9 mouse cellular contexts compared by ENCODE assay signal in genomic region chr11:7062566-7062965, GRCm38 (mm10). TPM values are rescaled to one million over a fixed set of nuclear protein-coding genes. Genes with fewer than 3 reads are reported as not detected.
DNase-seq lines count a peak whose midpoint lies in the region; ATAC-seq lines count a peak whose summit lies in the region.
"Had no signal": no experiment of that assay in that cellular context is flagged by ENCODE, and none has a peak within 500 bp of the region (broad histone marks: within the 10 kb centered on the region; RNA-seq: fewer than 3 reads in every experiment).

No protein-coding gene starts in this region.

- peaks cover 12% of the 10 kb centered on the region for H3K4me1 ChIP-seq in kidney, embryonic 16.5 days (ENCODE audit: insufficient read depth, low read length)
- H3K4me1 ChIP-seq in embryonic facial prominence, embryonic 11.5 days (ENCODE audit: control insufficient read depth, insufficient read depth, low read length) = no peaks in the 10 kb centered on the region; the same call in 1 of the 2 replicates
- H3K4me1 ChIP-seq in hindbrain, embryonic 11.5 days (replicated peaks; ENCODE audit: control insufficient read depth, insufficient read depth, low read length) = peaks cover 6% of the 10 kb centered on the region
- H3K4me1 ChIP-seq in midbrain, embryonic 16.5 days (ENCODE audit: control insufficient read depth, insufficient read depth, low read length) = peaks cover 24% of the 10 kb centered on the region

- no peak; the same call in 1 of the 2 replicates for ATAC-seq in kidney, embryonic 16.5 days (ENCODE audit: low FRiP score, low TSS enrichment)
- ATAC-seq in embryonic facial prominence, embryonic 11.5 days (replicated peaks; ENCODE audit: insufficient number of reproducible peaks, low FRiP score, low TSS enrichment, low read depth) = no peak
- no peak; the same call in 1 of the 2 replicates for ATAC-seq in hindbrain, embryonic 11.5 days (ENCODE audit: low FRiP score)
- ATAC-seq in midbrain, embryonic 16.5 days = no peak; the same call in 1 of the 2 replicates

- no peak overlapping the region for H3K27ac ChIP-seq in kidney, embryonic 16.5 days (ENCODE audit: low read length)
- no peak overlapping the region for H3K27ac ChIP-seq in embryonic facial prominence, embryonic 11.5 days (replicated peaks; ENCODE audit: low read depth, low read length)
- H3K27ac ChIP-seq in hindbrain, embryonic 11.5 days (ENCODE audit: low read depth, low read length) = no peak overlapping the region
- H3K27ac ChIP-seq in midbrain, embryonic 16.5 days (ENCODE audit: low read length) = no peak overlapping the region

- H3K4me2 ChIP-seq in kidney, embryonic 16.5 days (replicated peaks; ENCODE audit: low read depth, low read length) = peak overlapping the region; percentile 89
- H3K4me2 ChIP-seq in embryonic facial prominence, embryonic 11.5 days (ENCODE audit: low read depth, low read length) = peak overlapping the region; percentile 88
- peak overlapping the region; percentile 76 for H3K4me2 ChIP-seq in hindbrain, embryonic 11.5 days (replicated peaks; ENCODE audit: low read depth, low read length)
- peak overlapping the region; percentile 59 for H3K4me2 ChIP-seq in midbrain, embryonic 16.5 days (ENCODE audit: low read length)

- H3K36me3 ChIP-seq in kidney, embryonic 16.5 days (ENCODE audit: insufficient read depth, low read length) = no peaks in the 10 kb centered on the region
- no peaks in the 10 kb centered on the region for H3K36me3 ChIP-seq in embryonic facial prominence, embryonic 11.5 days (replicated peaks; ENCODE audit: control insufficient read depth, insufficient read depth, low read depth, low read length)
- no peaks in the 10 kb centered on the region for H3K36me3 ChIP-seq in hindbrain, embryonic 11.5 days (ENCODE audit: control insufficient read depth, insufficient read depth, low read length)
- H3K36me3 ChIP-seq in midbrain, embryonic 16.5 days (ENCODE audit: control insufficient read depth, insufficient read depth, low read length) = no peaks in the 10 kb centered on the region

- WGBS in kidney, embryonic 16.5 days = 10% methylated on average over 10 of the region's 10 CpGs
- 9% methylated on average over 10 of the region's 10 CpGs for WGBS in embryonic facial prominence, embryonic 11.5 days
- WGBS in hindbrain, embryonic 11.5 days = 9% methylated on average over 10 of the region's 10 CpGs
- 13% methylated on average over 10 of the region's 10 CpGs for WGBS in midbrain, embryonic 16.5 days

- H3K9ac ChIP-seq in kidney, embryonic 16.5 days (replicated peaks; ENCODE audit: low read length) = peak overlapping the region; percentile 61; the same call in 1 of the 2 replicates
- peak overlapping the region; percentile 62 for H3K9ac ChIP-seq in embryonic facial prominence, embryonic 11.5 days (replicated peaks; ENCODE audit: low read length)
- peak overlapping the region; percentile 54; the same call in 1 of the 2 replicates for H3K9ac ChIP-seq in hindbrain, embryonic 11.5 days (ENCODE audit: low read depth, low read length)
- peak overlapping the region; percentile 79 for H3K9ac ChIP-seq in midbrain, embryonic 16.5 days (ENCODE audit: low read depth, low read length)

- H3K9me3 ChIP-seq in kidney, embryonic 16.5 days (ENCODE audit: low read length) = no peaks in the 10 kb centered on the region
- H3K9me3 ChIP-seq in embryonic facial prominence, embryonic 11.5 days (replicated peaks; ENCODE audit: control insufficient read depth, low read length) = no peaks in the 10 kb centered on the region
- no peaks in the 10 kb centered on the region for H3K9me3 ChIP-seq in hindbrain, embryonic 11.5 days (ENCODE audit: control insufficient read depth, low read length)
- no peaks in the 10 kb centered on the region for H3K9me3 ChIP-seq in midbrain, embryonic 16.5 days (replicated peaks; ENCODE audit: control insufficient read depth, low read length, poor library complexity, severe bottlenecking)

- peaks cover 61% of the 10 kb centered on the region for H3K27me3 ChIP-seq in kidney, embryonic 16.5 days (ENCODE audit: insufficient read depth, low read length)
- peaks cover 26% of the 10 kb centered on the region for H3K27me3 ChIP-seq in embryonic facial prominence, embryonic 11.5 days (ENCODE audit: control insufficient read depth, insufficient read depth, low read length)
- peaks cover 33% of the 10 kb centered on the region for H3K27me3 ChIP-seq in hindbrain, embryonic 11.5 days (ENCODE audit: control insufficient read depth, insufficient read depth, low read length)
- no peaks in the 10 kb centered on the region for H3K27me3 ChIP-seq in midbrain, embryonic 16.5 days (ENCODE audit: control insufficient read depth, insufficient read depth, low read depth, low read length)

- no peak for DNase-seq in kidney, adult 18-20 months
- DNase-seq in embryonic facial prominence, embryonic 11.5 days (ENCODE audit: low spot score) = no peak
- DNase-seq in hindbrain, embryonic 11.5 days (ENCODE audit: low spot score) = peak; percentile 43
- no peak for DNase-seq in layer of hippocampus, adult 18-20 months (ENCODE audit: low spot score in 2 of 2)
- no peak for DNase-seq in adrenal gland, postnatal 25 days
- DNase-seq in right cerebral cortex, postnatal 14 days = no peak
- DNase-seq: kidney, adult 2 months had no signal

- peak overlapping the region; percentile 59 for H3K4me3 ChIP-seq in kidney, embryonic 16.5 days (ENCODE audit: low read length)
- peak overlapping the region; percentile 47 for H3K4me3 ChIP-seq in embryonic facial prominence, embryonic 11.5 days (ENCODE audit: low read depth, low read length)
- H3K4me3 ChIP-seq in hindbrain, embryonic 11.5 days (ENCODE audit: low read depth, low read length) = peak overlapping the region; percentile 43
- H3K4me3 ChIP-seq in midbrain, embryonic 16.5 days (ENCODE audit: low read depth, low read length) = peak overlapping the region; percentile 78

RNA-seq across cellular contexts. Expression of gene Adcy1, which starts 0.7 kb away (rescaled TPM):
- polyA plus RNA-seq in kidney, embryonic 16.5 days (2015; fragmentation: Nextera tagmentation; extraction: Ambion mirVana) = 1.6 and 1.9 TPM in 2 replicates
- polyA plus RNA-seq in embryonic facial prominence, embryonic 11.5 days (2014; fragmentation: Nextera tagmentation; extraction: Ambion mirVana) = 1.3 and 1.4 TPM in 2 replicates
- 1.8 and 2.0 TPM in 2 replicates for polyA plus RNA-seq in hindbrain, embryonic 11.5 days (2014; fragmentation: Nextera tagmentation; extraction: Ambion mirVana)
- 9.9 and 10.9 TPM in 2 replicates for polyA plus RNA-seq in midbrain, embryonic 16.5 days (2015; fragmentation: Nextera tagmentation; extraction: Ambion mirVana)
- 100 to 1,000 TPM; 359 to 377 TPM for total RNA-seq in layer of hippocampus, adult 18-20 months (2021)
- total RNA-seq in adrenal gland, postnatal 25 days (2021) = 3.0 and 4.2 TPM in 2 replicates
